Mouse (Mus musculus): ENCODE measurements around the gene Clic5. TPM values are rescaled to one million over a fixed set of nuclear protein-coding genes. Genes with fewer than 3 reads are reported as not detected.

Gene Clic5
- total RNA-seq, 2 experiments from 2014 or later = 0.26 to 0.57 TPM

DNA sequence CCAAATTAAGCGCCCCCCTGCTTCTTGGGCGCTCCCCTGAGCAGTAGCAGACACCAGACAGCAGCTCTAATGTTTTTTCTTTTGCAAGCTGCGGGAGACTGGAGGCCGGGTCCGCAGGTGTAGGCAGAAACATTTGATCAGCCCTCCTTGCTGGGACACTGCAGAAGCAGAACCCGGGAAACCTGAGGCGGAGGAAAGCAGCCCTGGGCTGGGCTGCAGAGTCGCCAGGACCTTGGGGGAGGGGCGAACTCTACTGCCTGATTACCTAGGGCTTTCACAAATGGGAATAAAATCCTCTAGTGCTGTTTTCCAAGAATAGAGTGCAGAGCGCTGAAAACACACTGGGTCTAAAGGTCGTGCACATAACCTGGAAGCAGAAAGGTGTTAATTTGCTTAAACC lies 1.3 kb downstream of the Clic5 start:
- no peak for ATAC-seq (replicated peaks; ENCODE audit: poor library complexity, severe bottlenecking)

DNA sequence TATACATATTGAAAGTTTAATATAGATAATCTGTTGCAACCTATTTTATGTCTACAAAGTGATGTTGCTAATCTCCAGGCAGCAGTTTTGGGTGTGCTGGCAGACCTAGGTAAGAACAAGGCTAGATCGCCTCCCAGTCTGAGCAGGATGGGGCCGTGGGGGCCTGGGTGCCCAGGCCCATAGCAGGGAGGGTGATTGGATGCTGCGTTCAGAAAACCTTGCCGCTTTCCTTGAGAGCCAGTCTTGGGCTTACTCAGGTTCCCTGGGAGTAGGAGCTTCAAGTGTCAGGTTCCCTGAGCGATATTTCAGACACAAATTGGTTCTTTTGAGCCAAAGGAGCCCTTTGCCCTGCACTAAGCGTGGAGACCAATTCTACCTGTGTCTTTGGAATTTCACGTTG lies 1.9 kb downstream of the Clic5 start:
- ATAC-seq (replicated peaks; ENCODE audit: poor library complexity, severe bottlenecking) = no peak

DNA sequence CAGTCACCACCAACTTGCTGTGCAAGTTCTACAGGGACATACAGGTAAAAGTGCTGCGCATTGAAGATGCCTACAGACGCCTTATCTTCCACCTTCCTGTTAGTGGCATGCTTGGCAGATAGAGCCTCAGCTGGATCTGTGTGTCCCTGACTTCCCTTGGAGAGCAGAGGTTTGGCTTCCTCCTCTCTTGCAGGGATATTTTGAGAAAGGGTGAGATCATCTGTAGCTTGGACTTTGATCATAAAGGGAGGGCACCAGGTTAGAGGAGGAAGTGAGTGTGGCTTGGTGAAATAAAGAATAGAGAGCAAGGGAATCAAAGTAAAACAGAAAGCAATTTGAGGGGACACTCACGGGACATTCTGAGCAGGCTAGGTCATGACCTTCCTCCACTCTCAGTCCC lies 4.6 kb downstream of the Clic5 start:
- peak; percentile 33; the same call in 1 of the 2 replicates for ATAC-seq (replicated peaks; ENCODE audit: poor library complexity, severe bottlenecking)

DNA sequence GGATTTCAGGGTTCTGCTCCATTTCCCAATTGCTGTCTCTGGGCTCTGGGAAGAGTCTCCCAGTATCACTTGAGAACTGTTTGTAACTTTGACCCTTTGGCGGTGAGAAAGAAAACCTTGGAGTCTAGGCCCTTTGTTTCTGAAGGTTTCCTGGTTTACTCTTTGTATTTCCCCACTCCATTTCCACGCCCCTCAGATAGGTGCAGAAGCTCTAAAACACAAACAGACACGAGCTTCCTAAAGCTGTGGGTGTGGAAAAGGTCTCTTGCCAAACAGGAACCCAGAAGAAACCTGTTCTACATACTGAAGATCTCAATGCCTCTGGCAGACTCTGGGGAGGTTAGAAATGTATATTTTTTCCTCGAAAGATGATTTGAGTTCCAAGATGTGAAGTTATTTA lies 10.8 kb downstream of the Clic5 start:
- ATAC-seq (replicated peaks; ENCODE audit: poor library complexity, severe bottlenecking) = no peak

DNA sequence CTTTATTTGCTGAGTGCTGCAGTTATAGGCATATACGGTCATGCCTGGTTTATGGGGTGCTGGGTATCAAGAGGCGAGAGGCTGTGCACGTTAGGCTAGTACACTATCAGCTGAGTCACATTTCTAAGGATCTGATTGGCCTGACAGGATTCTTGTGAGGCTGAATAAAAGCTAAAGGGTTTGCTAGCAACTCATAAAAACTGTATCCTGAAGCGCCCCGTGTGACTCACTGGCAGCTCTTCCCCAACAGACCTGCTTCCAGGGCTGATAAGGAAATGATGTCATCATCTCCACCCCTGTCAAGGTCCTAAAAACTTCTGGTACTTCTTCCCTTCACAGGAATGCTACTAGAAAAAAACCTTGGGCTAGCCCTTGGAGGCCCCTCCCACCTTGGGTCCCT lies 14.6 kb downstream of the Clic5 start:
- no peak for ATAC-seq (replicated peaks; ENCODE audit: poor library complexity, severe bottlenecking)

DNA sequence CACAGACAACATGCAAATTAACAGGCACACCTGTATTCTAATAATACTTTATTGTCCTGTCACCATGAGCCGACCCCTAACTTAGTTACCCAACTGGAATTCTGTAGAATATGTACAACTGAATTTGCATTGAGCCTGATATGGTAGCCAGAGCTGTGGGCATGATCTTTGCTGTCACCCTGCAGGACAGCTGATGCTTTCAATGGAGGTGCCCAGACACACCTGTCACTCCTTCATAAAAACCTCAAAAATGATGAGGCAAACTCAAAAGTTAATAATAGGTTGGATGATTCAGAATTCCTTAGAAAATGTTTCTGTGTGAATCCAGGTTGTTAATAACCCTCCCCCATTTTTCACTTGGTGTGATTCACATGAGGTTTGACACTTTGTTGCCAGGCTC lies 16.4 kb downstream of the Clic5 start:
- no peak for ATAC-seq (replicated peaks; ENCODE audit: poor library complexity, severe bottlenecking)

DNA sequence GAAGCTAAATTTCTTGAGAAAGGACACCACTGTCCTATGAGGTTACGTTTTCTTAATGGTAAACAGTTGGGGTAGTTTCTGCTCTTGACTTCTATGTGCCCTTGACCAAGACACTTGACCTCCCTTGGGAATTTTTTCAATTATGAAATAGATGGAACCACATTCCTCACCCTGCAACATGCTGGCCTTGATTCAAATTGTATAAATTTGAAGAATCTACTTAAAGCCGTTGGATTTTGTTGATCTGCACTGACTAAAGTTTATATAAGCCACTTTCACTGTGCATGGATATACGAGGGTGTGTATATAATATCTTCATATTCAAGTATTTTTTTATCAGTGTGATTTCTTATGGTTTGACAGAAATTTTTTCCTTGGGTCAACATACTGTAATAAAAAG lies 17.2 kb downstream of the Clic5 start:
- no peak for ATAC-seq (replicated peaks; ENCODE audit: poor library complexity, severe bottlenecking)

DNA sequence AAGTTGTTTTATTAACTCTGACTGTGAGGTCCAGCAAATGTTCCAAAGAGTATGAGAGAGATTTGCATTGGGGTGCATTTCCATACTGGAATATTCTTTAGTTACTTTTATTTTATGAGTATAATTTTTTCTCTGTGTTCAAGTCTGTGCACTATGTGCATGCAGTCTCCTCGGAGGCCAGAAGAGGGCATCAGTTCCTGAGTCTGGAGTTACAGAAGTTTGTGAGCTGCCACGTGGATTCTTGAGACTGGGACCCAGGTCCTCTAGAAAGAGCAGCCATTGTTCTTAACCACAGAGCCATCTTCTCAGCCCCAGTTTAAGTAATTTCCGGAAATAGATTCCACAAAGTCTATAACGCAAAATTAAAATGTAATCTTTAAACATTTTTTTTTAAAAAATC lies 20.5 kb downstream of the Clic5 start:
- no peak for ATAC-seq (replicated peaks; ENCODE audit: poor library complexity, severe bottlenecking)

DNA sequence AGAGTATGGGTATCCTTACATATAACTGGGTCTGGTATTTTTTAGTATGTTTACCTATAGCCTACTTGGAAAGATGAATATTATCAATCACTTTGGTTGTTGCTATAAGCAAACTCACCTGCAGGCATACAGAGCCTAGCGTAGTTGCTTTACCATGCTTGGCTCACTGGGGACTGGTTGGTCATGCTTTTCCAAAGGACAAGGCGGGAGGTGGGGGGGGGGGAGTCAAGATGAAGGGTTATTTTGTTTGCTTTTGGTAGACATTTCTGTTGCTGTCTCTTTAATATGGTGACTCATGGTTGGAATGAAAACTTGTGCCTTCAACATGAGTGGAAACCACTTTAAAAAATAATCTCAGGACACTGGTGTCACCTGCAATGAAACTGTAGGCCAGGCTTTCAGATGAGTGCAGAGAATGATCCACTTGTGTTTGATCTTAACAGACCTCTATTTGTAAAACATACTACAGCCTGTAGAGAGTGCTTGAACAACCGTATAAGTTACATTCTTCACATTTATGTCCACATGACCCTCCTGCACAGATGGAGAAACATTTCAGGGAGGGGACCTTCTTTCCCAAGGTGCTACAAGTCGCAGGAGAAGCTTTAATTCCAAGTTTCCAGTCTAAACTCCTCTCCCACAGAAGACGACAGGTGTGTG lies 24.7 kb downstream of the Clic5 start:
- ATAC-seq (replicated peaks; ENCODE audit: poor library complexity, severe bottlenecking) = no peak

DNA sequence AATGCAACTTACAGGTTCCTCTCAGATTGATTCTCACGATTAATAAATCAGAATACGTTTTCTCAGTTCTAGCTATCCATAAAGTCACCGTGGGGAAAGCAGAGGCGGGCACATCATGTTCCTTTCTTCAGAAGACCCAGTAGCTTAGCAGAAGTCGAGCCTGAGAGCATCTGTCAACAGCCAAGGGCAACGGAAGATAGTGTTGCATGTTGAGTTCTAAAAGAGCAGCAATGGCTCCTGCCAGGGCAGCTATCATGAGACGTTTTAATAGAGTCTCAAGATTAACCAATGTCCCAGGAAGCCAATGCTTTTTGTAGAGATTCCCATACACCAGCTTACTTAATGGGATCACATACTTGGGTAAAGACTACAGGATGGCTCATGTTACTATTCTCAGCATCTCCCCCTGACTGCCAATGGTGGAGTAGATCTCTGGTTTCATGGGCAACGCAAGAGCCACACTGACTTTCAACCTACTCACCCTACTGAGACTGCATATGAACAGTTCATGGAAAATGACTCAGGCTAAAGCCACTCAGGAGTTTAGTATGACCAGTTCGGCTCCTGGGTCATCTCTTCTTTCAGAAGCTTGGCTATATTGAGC lies 26.9 kb downstream of the Clic5 start:
- no peak for ATAC-seq (replicated peaks; ENCODE audit: poor library complexity, severe bottlenecking)

DNA sequence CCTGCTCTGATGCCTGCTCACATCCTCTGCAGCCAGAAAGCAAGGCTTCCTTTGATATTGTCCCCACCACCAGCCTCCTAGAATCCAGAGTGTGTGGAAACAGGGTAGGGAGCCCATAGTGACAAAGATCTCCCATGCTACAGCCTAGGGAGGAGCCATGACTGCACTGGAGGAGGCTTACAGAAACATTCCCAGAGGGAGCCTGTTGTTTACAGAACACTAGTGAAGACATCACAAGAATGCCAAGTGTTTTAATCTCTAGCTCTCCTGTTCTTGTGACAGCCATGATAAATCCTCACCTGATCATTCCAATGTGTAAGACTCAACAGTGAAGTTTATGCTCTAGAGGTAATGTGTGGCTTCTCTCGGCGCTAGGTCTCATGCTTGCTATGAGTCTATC lies 28.8 kb downstream of the Clic5 start:
- ATAC-seq (replicated peaks; ENCODE audit: poor library complexity, severe bottlenecking) = no peak

DNA sequence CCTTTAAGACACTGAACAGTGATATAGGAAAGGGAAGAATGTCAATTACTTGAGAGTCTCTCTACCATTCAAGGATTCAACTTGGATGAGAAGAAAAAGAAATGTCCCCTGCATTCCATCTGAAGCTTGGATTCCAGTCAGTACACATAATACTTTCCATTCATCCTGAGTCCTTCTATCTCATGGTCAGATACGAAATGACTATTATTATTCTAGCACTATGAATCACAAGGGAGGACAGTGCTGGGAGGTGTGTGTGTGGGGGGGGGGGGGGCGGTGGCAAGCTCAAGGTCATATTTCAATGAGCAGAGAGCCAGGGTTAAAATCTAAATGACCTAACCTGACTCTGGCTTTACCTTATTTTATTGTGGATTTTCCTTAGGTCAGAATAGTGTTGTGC lies 31.6 kb downstream of the Clic5 start:
- no peak for ATAC-seq (replicated peaks; ENCODE audit: poor library complexity, severe bottlenecking)

DNA sequence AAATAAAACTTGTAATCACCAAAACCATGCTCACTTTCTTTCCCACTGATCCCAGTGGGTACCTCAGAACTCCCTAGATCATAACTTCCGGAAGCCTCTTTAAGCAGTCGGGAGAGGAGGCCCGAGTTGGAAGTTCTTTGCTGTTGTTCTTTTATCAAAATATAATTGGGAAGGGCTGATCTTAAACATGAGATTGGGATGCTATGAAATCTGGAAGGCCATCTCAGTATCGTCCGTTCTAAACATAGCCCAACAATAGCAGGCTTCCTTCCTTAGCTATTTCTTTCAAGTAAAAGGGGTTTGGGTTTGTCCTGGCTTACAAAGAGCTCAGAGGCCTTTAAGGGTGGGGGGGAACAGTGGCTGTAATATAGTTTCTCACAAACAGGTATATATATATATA lies 40.0 kb downstream of the Clic5 start:
- ATAC-seq (replicated peaks; ENCODE audit: poor library complexity, severe bottlenecking) = no peak

DNA sequence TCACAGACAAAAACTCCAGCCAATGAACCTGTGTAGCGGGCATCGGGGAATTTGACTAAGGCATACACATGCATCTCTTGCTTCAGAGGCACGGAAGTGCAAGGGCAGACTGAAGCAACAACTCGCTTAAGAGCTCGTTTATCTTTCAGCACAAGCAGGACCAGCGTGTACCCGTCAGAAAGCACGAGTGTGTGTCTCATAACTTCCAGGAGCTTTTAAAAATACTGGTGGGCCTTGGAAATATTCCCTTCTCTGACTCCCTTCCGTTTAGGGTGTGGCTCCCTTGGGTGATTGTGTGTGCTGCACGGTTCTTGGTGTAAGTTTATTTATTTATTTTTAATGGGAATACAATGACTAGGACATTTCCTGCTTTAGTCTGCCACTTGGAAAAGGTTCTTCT lies 41.7 kb downstream of the Clic5 start:
- ATAC-seq (replicated peaks; ENCODE audit: poor library complexity, severe bottlenecking) = 0 out of 2 replicates have a peak, but pooled peaks have one; percentile 14

DNA sequence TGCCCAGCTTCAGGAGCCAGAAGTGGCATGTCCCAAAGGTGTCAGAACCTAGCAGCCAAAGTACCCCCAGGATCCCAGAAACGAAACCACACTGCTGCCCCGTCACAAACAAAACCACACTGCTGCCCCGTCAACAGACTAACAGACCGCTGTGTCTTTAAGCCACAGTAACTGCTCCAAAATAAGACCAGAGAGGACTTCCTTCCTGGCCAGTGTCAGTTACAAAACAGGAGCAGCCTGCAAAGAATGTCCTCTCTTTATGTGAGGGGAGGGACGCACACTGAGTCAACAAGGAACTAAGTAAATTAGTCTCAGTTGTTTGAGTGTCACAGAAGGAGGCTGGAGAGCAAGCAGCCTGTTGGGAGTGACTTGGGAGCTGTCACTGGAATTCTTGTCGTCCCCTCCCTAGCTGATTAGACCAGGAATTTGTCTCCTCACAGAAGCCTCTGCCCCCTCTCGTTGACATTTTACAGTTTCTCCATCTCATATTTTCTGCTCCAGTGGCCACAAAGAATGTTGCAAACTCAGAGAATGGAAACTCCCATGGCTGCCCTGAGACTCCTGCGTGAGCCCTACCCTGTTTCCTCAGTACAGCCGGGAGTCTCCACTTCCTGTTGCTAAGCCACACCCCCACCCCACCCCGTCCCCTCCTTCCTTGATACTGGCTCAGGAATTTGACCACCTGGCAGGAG lies 50.8 kb downstream of the Clic5 start:
- ATAC-seq (replicated peaks; ENCODE audit: poor library complexity, severe bottlenecking) = peak; percentile 89

DNA sequence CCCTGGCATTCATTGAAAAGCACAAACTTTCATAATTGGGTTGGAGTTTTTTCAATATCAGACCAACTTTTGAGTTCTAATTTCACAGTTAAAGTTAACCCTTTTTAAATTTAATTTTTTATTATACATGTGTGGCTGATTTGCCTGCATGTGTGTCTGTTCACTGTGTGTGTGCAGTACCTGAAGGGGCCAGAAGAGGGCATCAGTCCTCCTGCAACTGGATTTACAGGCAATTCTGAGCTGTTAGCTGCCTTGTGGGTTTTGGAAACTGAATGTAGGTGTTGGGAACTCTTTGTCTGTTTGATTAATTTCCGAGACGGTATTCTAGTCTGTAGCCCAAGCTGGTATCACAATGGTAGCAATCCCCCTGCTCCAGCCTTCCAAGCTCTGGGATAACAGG lies 52.4 kb downstream of the Clic5 start:
- ATAC-seq (replicated peaks; ENCODE audit: poor library complexity, severe bottlenecking) = no peak

DNA sequence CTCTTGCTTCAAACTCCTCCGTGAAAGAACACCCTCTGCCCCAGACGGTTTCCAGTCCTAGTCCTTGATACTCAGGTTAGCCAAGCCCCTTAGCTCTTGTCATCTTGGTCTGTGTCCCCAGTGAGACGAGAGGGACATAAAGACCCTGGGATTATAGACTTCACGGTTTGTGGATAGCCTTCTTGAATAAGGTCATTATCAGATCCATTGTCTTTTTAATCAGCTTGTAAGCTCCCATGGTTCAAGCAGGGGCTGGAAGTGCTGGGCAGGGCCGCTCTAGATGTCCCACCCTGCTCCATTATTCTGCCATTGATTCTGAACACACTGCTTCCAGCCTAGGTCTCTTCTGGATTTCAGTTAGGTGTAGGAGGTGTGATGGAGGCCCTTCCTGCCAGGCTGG lies 55.7 kb downstream of the Clic5 start:
- no peak for ATAC-seq (replicated peaks; ENCODE audit: poor library complexity, severe bottlenecking)

DNA sequence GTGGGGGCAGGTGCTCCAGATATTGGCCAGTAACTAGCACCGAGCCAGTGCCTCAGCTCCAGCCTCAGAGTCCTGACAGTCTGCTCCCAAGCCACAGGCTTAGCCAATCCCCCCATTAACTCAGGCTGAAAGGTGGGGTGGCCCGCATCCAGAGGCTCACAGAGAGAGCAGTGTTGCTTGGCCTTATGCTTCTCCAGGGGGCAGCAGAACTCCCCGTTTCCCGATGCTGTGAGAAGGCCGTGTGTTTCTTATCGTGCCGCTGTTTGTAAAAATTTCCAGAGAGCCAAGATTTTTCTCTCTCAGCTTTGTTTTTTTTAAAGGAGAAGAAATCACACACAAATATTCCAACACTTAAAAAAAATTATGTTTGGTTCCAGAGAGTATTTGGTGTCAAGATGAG lies 56.2 kb downstream of the Clic5 start:
- ATAC-seq (replicated peaks; ENCODE audit: poor library complexity, severe bottlenecking) = no peak

DNA sequence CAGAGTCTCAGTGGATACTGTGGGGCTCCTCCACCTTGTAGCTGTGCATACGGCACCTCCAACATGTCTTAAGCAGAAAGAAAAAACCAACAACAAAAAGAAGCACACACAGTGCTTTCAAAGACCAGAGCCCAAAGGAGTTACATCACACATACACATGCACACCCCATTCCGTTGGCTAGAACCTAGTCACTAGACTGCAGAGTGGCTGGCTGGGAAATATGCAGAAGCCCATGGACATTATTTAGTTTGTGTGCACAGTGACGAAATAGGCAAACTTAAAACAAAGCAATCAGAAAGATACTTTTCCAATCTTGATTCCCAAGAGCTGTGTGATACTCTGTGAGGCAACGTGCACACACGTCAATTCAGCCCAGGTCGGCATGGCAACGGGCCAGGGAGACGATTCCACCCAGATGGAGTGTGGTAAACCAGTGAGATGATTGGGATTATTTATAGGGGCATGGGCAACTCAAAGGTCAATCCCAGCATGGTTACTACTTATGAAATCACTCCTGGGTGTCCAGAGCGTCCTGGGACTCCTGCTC lies 57.8 kb downstream of the Clic5 start:
- ATAC-seq (replicated peaks; ENCODE audit: poor library complexity, severe bottlenecking) = no peak

DNA sequence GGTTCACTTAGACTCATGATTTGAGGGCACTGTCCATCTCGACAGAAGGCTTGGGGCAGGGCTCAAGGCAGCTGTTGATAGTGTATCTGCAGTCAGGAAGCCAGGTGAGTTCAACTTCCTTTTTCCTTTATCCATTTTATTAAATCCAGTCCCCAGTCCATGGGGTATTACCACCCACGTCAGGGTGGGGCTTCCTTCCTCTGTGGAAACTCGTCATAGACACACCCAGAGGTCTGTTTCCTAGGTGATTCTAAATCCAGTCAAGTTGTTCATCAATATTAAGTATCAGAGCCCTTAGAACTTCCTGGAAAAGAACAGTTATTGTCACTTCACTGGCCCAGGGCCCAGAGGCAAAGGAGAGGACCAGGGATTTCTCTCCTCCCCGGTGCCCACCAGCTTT lies 61.2 kb downstream of the Clic5 start:
- ATAC-seq (replicated peaks; ENCODE audit: poor library complexity, severe bottlenecking) = no peak

DNA sequence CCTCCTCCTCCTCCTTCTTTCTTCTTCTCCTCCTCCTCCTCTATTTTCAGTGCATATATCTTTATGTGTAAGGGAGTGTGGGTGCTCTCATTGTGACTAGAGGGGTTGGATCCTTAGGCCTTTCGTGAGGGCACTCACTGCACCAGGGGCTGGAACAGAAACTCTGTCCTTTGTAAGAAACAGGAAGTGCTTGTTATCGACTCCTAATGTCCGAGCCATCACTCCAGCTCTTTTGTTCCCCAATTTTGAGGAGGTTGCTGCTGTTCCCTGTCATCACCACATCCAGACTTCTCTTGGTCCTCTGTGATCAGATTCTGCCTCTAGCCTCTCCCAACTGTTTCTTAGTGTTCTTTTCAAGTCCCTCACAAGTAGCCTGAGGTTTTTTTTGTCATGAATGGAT lies 64.3 kb downstream of the Clic5 start:
- peak; percentile 70 for ATAC-seq (replicated peaks; ENCODE audit: poor library complexity, severe bottlenecking)

DNA sequence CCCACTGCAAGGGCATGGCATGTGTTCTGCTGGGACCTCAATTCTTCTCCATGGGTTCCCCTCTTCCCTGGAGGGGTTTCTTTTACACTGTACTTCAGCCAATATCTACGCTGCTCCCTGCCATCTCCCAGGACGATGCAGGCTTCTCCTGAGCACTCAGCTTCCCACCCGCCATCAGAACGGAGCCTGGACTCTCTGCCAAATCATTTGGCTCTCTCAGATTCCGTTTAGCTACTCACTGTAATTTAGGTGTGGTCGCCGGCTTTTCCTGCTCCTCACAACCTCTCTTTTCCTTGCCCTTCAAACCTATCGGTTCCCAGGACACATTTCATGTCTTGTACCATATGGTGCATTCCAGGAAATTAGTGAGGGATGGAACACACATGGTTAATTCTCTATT lies 66.3 kb downstream of the Clic5 start:
- no peak for ATAC-seq (replicated peaks; ENCODE audit: poor library complexity, severe bottlenecking)

Measured in granulocyte monocyte progenitor cell, adult 5-6 weeks (primary cell).